Mouse (Mus musculus) CH12.LX (cell line): ENCODE data around the gene Traf3. TPM values are rescaled to one million over a fixed set of nuclear protein-coding genes. Genes with fewer than 3 reads are reported as not detected.

Source experiments
- DNase-seq: peaks from one replicate; pipeline ENCODE4 v3.0.0-alpha.2; 2013; ENCODE audit errors: extremely low read depth
- H3K27ac ChIP-seq: 2 replicates; pipeline ENCODE4 v1.5.1; 2012; ENCODE audit warnings: low read depth, mild to moderate bottlenecking, control low read depth, moderate library complexity; ENCODE audit not compliant: insufficient read depth
- H3K27me3 ChIP-seq: replicated peaks from 2 replicates; pipeline ENCODE3; 2012; ENCODE audit warnings: inconsistent platforms
- H3K36me3 ChIP-seq, 2 experiments: replicated peaks in 1 of 2; 2 replicates each; pipeline versions ENCODE3 to v1.6.1; 2012; ENCODE audit warnings: inconsistent platforms in 1 of 2, low read length in 1 of 2, mild to moderate bottlenecking in 1 of 2, mixed read lengths in 1 of 2, moderate library complexity in 1 of 2; ENCODE audit not compliant: control insufficient read depth in 1 of 2, insufficient read depth in 1 of 2
- H3K4me1 ChIP-seq, 2 experiments: 2 replicates each; pipeline ENCODE4 v1.6.1; 2012; ENCODE audit warnings: inconsistent platforms in 1 of 2, moderate library complexity in 1 of 2; ENCODE audit not compliant: insufficient read depth in 2 of 2, control insufficient read depth in 1 of 2
- H3K4me2 ChIP-seq: 2 replicates; pipeline ENCODE4 v1.6.1; 2012; ENCODE audit warnings: low read depth, mild to moderate bottlenecking, control low read depth; ENCODE audit not compliant: poor library complexity, insufficient read depth, severe bottlenecking
- H3K4me3 ChIP-seq, 3 experiments: fragments of 150-350 bp in 1 of 3; sonication (generic) in 1 of 3; replicated peaks in 1 of 3; 2 replicates each; pipeline versions ENCODE3 to v1.5.1; 2011 to 2012; ENCODE audit warnings: low read depth in 2 of 3, low read length in 2 of 3, mild to moderate bottlenecking in 2 of 3, moderate library complexity in 2 of 3, control low read depth in 1 of 3, improper control_type of control experiment in 1 of 3, inconsistent platforms in 1 of 3, mixed read lengths in 1 of 3; ENCODE audit not compliant: poor library complexity in 1 of 3
- H3K79me2 ChIP-seq: replicated peaks from 2 replicates; pipeline ENCODE4 v1.6.1; 2012; ENCODE audit warnings: mild to moderate bottlenecking, moderate library complexity; ENCODE audit not compliant: control insufficient read depth, poor library complexity, insufficient read depth, severe bottlenecking; ENCODE audit errors: extremely low read depth
- H3K9ac ChIP-seq: 2 replicates; pipeline ENCODE4 v1.6.1; 2012; ENCODE audit warnings: low read depth, mild to moderate bottlenecking, control low read depth, moderate library complexity; ENCODE audit not compliant: insufficient read depth
- H3K9me3 ChIP-seq: replicated peaks from 2 replicates; pipeline ENCODE3; 2012; ENCODE audit warnings: low read length, inconsistent platforms, mixed read lengths
- BHLHE40 ChIP-seq: IDR thresholded peaks from 2 replicates; pipeline ENCODE4 v1.6.1; 2011; ENCODE audit warnings: mild to moderate bottlenecking, low read depth, low read length, improper control_type of control experiment
- CHD2 ChIP-seq: IDR thresholded peaks from 2 replicates; pipeline ENCODE4 v1.6.1; 2011; ENCODE audit warnings: low read length, improper control_type of control experiment
- ETS1 ChIP-seq: conservative IDR thresholded peaks from 2 replicates; pipeline ENCODE4 v1.6.1; 2012; ENCODE audit warnings: low read depth, mild to moderate bottlenecking, inconsistent platforms, low read length, improper control_type of control experiment, moderate library complexity
- GABPA ChIP-seq: IDR thresholded peaks from 2 replicates; pipeline ENCODE4 v1.6.1; 2012; ENCODE audit warnings: low read depth, low read length, improper control_type of control experiment, inconsistent platforms; ENCODE audit not compliant: insufficient replicate concordance
- JUN ChIP-seq: IDR thresholded peaks from 2 replicates; pipeline ENCODE4 v1.6.1; 2011; ENCODE audit warnings: low read depth, mild to moderate bottlenecking, low read length, improper control_type of control experiment, moderate library complexity; ENCODE audit not compliant: insufficient read depth
- JUND ChIP-seq: conservative IDR thresholded peaks from 2 replicates; pipeline ENCODE4 v1.6.1; 2011; ENCODE audit warnings: low read depth, low read length, improper control_type of control experiment
- MAX ChIP-seq: IDR thresholded peaks from 2 replicates; pipeline ENCODE4 v1.6.1; 2011; ENCODE audit warnings: low read length, improper control_type of control experiment
- MEF2A ChIP-seq: IDR thresholded peaks from 2 replicates; pipeline ENCODE4 v1.6.1; 2014; ENCODE audit warnings: low read depth, mild to moderate bottlenecking, inconsistent platforms, low read length, improper control_type of control experiment, borderline replicate concordance
- MXI1 ChIP-seq: IDR thresholded peaks from 2 replicates; pipeline ENCODE4 v1.6.1; 2011; ENCODE audit warnings: mild to moderate bottlenecking, low read depth, low read length, improper control_type of control experiment
- MYC ChIP-seq: IDR thresholded peaks from 2 replicates; pipeline ENCODE4 v1.6.1; 2011; ENCODE audit warnings: low read depth, mild to moderate bottlenecking, improper control_type of control experiment, low read length
- POLR2A ChIP-seq: IDR thresholded peaks from 2 replicates; pipeline ENCODE4 v1.6.1; 2011; ENCODE audit warnings: low read depth, mild to moderate bottlenecking, improper control_type of control experiment, low read length
- SIN3A ChIP-seq: IDR thresholded peaks from 2 replicates; pipeline ENCODE4 v1.6.1; 2012; ENCODE audit warnings: low read length, improper control_type of control experiment, inconsistent platforms
- TCF12 ChIP-seq: IDR thresholded peaks from 2 replicates; pipeline ENCODE4 v1.6.1; 2014; ENCODE audit warnings: low read depth, mild to moderate bottlenecking, inconsistent platforms, low read length, improper control_type of control experiment
- USF2 ChIP-seq: conservative IDR thresholded peaks from 2 replicates; pipeline ENCODE4 v1.6.1; 2011; ENCODE audit warnings: low read depth, low read length, improper control_type of control experiment
- ZKSCAN1 ChIP-seq: IDR thresholded peaks from 2 replicates; pipeline ENCODE4 v1.6.1; 2012; ENCODE audit warnings: low read depth, inconsistent platforms, low read length, improper control_type of control experiment, borderline replicate concordance
- ZNF384 ChIP-seq: IDR thresholded peaks from 2 replicates; pipeline ENCODE4 v1.6.1; 2012; ENCODE audit warnings: low read depth, low read length, improper control_type of control experiment, inconsistent platforms
- dilution Hi-C: fragments of 300-500 bp; cut with MboI; formaldehyde crosslinking; loops from 2 replicates; pipeline ENCODE4 v1.14.3; 2020; ENCODE audit warnings: low sequenced_read_pairs; ENCODE audit not compliant: extremely low pct_unique_long_range_greater_than_20kb, extremely low pct_ligation_motif_present
- in situ Hi-C: fragments of 300-500 bp; cut with MboI; formaldehyde crosslinking; loops from 3 replicates; pipeline ENCODE4 v1.14.3; 2019; ENCODE audit warnings: low sequenced_read_pairs, low pct_ligation_motif_present, low pct_unique_long_range_greater_than_20kb, mixed read lengths
- polyA plus RNA-seq: library from polyadenylated mRNA; unstranded; fragments of >175 nt; gene quantifications from 2 replicates; pipeline ENCODE4 v1.2.1, GENCODE M21; 2012; ENCODE audit warnings: low read depth; ENCODE audit not compliant: insufficient read length
- total RNA-seq, 2 experiments: library from RNA; depleted of rRNA; stranded (reverse); fragments of 300-350 nt in 1 of 2; fragments of >200 nt in 1 of 2; gene quantifications; 2 replicates each; pipeline ENCODE4 v1.2.3; 2012 to 2014

Gene Traf3
- total and polyA plus RNA-seq, 3 experiments = 10.9 to 33.1 (median 17.5) TPM

GRCm38 (mm10) chr12:111162312-111163061 lies 3.7 kb upstream of the Traf3 start:
- peak; percentile 69 for DNase-seq
- Histone ChIP-seq H3K79me2 (peaks cover 25% of the 10 kb centered on the region), H3K27me3 (no peaks in the 10 kb centered on the region), H3K4me2 (peak overlapping the region; percentile 89), H3K9ac (peak overlapping the region; percentile 78), H3K27ac (peak overlapping the region; percentile 96)
- TF ChIP-seq MEF2A = no peak
- TF ChIP-seq CHD2 = 0 out of 2 replicates have a peak, but pooled peaks have one; percentile 37
- no peak for TF ChIP-seq GABPA
- TF ChIP-seq POLR2A = peak; percentile 46
- peak; percentile 43 for TF ChIP-seq MXI1
- 0 out of 2 replicates have a peak, but pooled peaks have one; percentile 5 for TF ChIP-seq TCF12
- TF ChIP-seq, all 38 proteins: peak for 4
- Histone ChIP-seq H3K9me3 (no peaks in the 10 kb centered on the region), H3K4me1 (peaks cover 18 to 53% of the 10 kb centered on the region in 2 experiments), H3K4me3 (peak overlapping the region; percentile 71 to 78 (median 72)), H3K36me3 (peaks cover 0 to 4% of the 10 kb centered on the region in 2 experiments)
- dilution Hi-C loops = no loop called here
- in situ Hi-C loops = loop anchor here (10.0 kb wide), 1 partner anchor 92 kb away; no protein-coding TSS in a partner anchor

- Histone ChIP-seq H3K79me2 (peaks cover 40% of the 10 kb centered on the region), H3K27me3 (no peaks in the 10 kb centered on the region), H3K9me3 (no peaks in the 10 kb centered on the region), H3K36me3 (peaks cover 0 to 4% of the 10 kb centered on the region in 2 experiments), H3K9ac (peak overlapping the region; percentile 55), H3K27ac (no peak overlapping the region), H3K4me3 (peak overlapping the region; percentile 27 to 48 (median 40)), H3K4me1 (peaks cover 10 to 45% of the 10 kb centered on the region in 2 experiments), H3K4me2 (peak overlapping the region; percentile 81)
- in situ Hi-C loops (loop anchor here (10.0 kb wide), 1 partner anchor 90 kb away; no protein-coding TSS in a partner anchor), dilution Hi-C loops (no loop called here)
- TF ChIP-seq JUND (no peak), MYC (0 out of 2 replicates have a peak, but pooled peaks have one; percentile 25), JUN (no peak), MXI1 (peak; percentile 93), BHLHE40 (peak; percentile 53; the same call in 1 of the 2 replicates), USF2 (no peak), POLR2A (peak; percentile 22; the same call in 1 of the 2 replicates), ZNF384 (no peak), CHD2 (peak; percentile 77), ETS1 (peak; percentile 5; the same call in 1 of the 2 replicates), ZKSCAN1 (no peak), MAX (0 out of 2 replicates have a peak, but pooled peaks have one; percentile 33), SIN3A (peak; percentile 85)
- DNase-seq = peak; percentile 90
Measured at GRCm38 (mm10) chr12:111164310-111164751, 1.8 kb upstream of the Traf3 start.
